Comparison of ENCODE assay signal across 9 mouse cellular contexts in the genomic region with DNA sequence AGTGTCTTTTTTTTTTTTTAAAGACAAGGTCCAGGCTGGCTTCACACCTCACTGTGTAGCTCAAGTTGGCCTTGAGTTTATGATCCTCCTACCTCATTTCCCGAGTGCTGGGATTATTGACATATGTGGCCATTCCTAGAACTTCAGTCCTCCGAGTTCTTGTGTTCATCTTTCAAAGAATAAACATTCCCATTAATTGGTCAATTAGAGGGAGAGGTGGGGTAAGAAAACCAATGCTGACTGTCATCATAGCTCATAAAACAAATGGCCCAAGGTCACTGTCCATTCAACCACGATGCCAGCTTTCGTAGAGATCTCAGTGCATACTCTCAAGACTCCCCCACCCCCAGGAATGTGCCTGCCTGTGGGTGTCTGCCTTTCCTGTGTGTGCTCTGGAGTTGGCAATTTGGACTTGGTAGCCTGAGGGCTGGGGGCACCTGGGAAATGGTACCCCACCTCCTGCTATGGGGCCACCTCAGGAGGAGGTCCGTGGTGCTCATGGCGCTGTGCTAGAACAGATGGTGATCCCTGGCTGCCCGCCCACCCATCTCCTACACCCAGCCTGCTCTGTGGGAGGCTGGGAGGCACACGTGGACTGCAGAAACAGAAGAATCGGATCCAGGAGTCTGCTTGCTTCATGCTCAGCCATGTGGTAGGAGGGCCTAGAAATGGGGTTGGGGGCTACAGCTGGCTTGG. TPM values are rescaled to one million over a fixed set of nuclear protein-coding genes. Genes with fewer than 3 reads are reported as not detected.
DNase-seq lines count a peak whose midpoint lies in the region; ATAC-seq and TF ChIP-seq lines count a peak whose summit lies in the region.
"Had no signal": no experiment of that assay in that cellular context is flagged by ENCODE, and none has a peak within 500 bp of the region (broad histone marks: within the 10 kb centered on the region; RNA-seq: fewer than 3 reads in every experiment).

No protein-coding gene starts in this region.

- no peak overlapping the region for H3K4me3 ChIP-seq in forebrain, embryonic 16.5 days (replicated peaks; ENCODE audit: low read length)
- H3K4me3 ChIP-seq in forebrain, embryonic 11.5 days (ENCODE audit: low read depth, low read length), result no peak overlapping the region
- H3K4me3 ChIP-seq in cortical plate, adult 2 months (ENCODE audit: insufficient read depth, low read length), result no peak overlapping the region
- H3K4me3 ChIP-seq: neural tube, embryonic 13.5 days had no signal

- H3K9ac ChIP-seq in forebrain, embryonic 16.5 days (replicated peaks; ENCODE audit: low read depth, low read length), result no peak overlapping the region
- H3K9ac ChIP-seq in forebrain, embryonic 11.5 days (ENCODE audit: low read length), result no peak overlapping the region
- H3K9ac ChIP-seq: neural tube, embryonic 13.5 days had no signal

- H3K4me2 ChIP-seq in forebrain, embryonic 16.5 days (ENCODE audit: low read length), result no peak overlapping the region
- no peak overlapping the region for H3K4me2 ChIP-seq in forebrain, embryonic 11.5 days (ENCODE audit: low read depth, low read length, severe bottlenecking)
- H3K4me2 ChIP-seq: neural tube, embryonic 13.5 days had no signal

- H3K4me1 ChIP-seq in forebrain, embryonic 16.5 days (replicated peaks; ENCODE audit: control insufficient read depth, insufficient read depth, low read length), result peaks cover 5% of the 10 kb centered on the region
- H3K4me1 ChIP-seq in forebrain, embryonic 11.5 days (replicated peaks; ENCODE audit: control insufficient read depth, insufficient read depth, low read length), result no peaks in the 10 kb centered on the region
- H3K4me1 ChIP-seq in cortical plate, adult 2 months (ENCODE audit: control insufficient read depth, insufficient read depth, low read length), result peaks cover 11% of the 10 kb centered on the region

- H3K36me3 ChIP-seq in forebrain, embryonic 16.5 days (ENCODE audit: control insufficient read depth, insufficient read depth), result no peaks in the 10 kb centered on the region
- no peaks in the 10 kb centered on the region for H3K36me3 ChIP-seq in forebrain, embryonic 11.5 days (ENCODE audit: control insufficient read depth, insufficient read depth, low read length)
- H3K36me3 ChIP-seq: neural tube, embryonic 13.5 days had no signal

- DNase-seq in forebrain, embryonic 11.5 days (ENCODE audit: low spot score), result no peak
- DNase-seq in 3T3-L1 (ENCODE audit: low read depth, low spot score), result peak; percentile 62
- DNase-seq in left cerebral cortex, adult 11 months (ENCODE audit: low spot score), result peak; percentile 38
- DNase-seq in gastrocnemius, postnatal 4 days (ENCODE audit: low spot score in 2 of 2), result no peak
- DNase-seq in urinary bladder, adult 2 months (ENCODE audit: low spot score), result no peak

- no peak for TF ChIP-seq CTCF in cortical plate, adult 2 months (IDR thresholded peaks at IDR 0.05; ENCODE audit: extremely low read depth, insufficient read depth, low read length)

- H3K27me3 ChIP-seq in forebrain, embryonic 16.5 days (replicated peaks; ENCODE audit: control insufficient read depth, insufficient read depth, low read length), result no peaks in the 10 kb centered on the region
- H3K27me3 ChIP-seq in forebrain, embryonic 11.5 days (ENCODE audit: control insufficient read depth, insufficient read depth, low read length), result no peaks in the 10 kb centered on the region
- H3K27me3 ChIP-seq: neural tube, embryonic 13.5 days had no signal

- peak; percentile 58 for ATAC-seq in forebrain, embryonic 16.5 days
- ATAC-seq in forebrain, embryonic 11.5 days (replicated peaks; ENCODE audit: low FRiP score), result no peak
- no peak for ATAC-seq in megakaryocyte progenitor cell, adult 5-6 weeks (replicated peaks; ENCODE audit: poor library complexity)

- TF ChIP-seq POLR2A in cortical plate, adult 2 months (IDR thresholded peaks at IDR 0.05; ENCODE audit: extremely low read depth, insufficient read depth, low read length), result no peak

- no peak overlapping the region for H3K27ac ChIP-seq in forebrain, embryonic 16.5 days (ENCODE audit: low read length)
- H3K27ac ChIP-seq in forebrain, embryonic 11.5 days (ENCODE audit: low read depth, low read length), result no peak overlapping the region
- H3K27ac ChIP-seq in cortical plate, adult 2 months (ENCODE audit: insufficient read depth, low read length), result peak overlapping the region; percentile 74
- H3K27ac ChIP-seq: neural tube, embryonic 13.5 days had no signal

- H3K9me3 ChIP-seq in forebrain, embryonic 16.5 days (ENCODE audit: control insufficient read depth, low read length), result no peaks in the 10 kb centered on the region
- H3K9me3 ChIP-seq in forebrain, embryonic 11.5 days (ENCODE audit: control insufficient read depth, low read length), result no peaks in the 10 kb centered on the region
- H3K9me3 ChIP-seq: neural tube, embryonic 13.5 days had no signal

- WGBS in forebrain, embryonic 16.5 days, result 54% methylated on average over 9 of the region's 9 CpGs
- 69% methylated on average over 9 of the region's 9 CpGs for WGBS in forebrain, embryonic 11.5 days

RNA-seq across cellular contexts. Expression of gene Comt, which starts 25.0 kb away (rescaled TPM):
- polyA plus RNA-seq in forebrain, embryonic 16.5 days (2015; fragmentation: Nextera tagmentation; extraction: Ambion mirVana), result 88.8 and 98.1 TPM in 2 replicates
- polyA plus RNA-seq in forebrain, embryonic 11.5 days (2014; fragmentation: Nextera tagmentation; extraction: Ambion mirVana), result 53.6 and 55.2 TPM in 2 replicates
- polyA plus RNA-seq in cortical plate, adult 2 months (2012; rRNA removed), result 150 and 155 TPM in 2 replicates
- total RNA-seq in gastrocnemius, postnatal 4 days (2021), result 10 to 100 TPM; 52.9 to 62.8 TPM
- 169 and 205 TPM in 2 replicates for polyA plus RNA-seq in urinary bladder, adult 2 months (2012; rRNA removed)
- 42.8 and 55.1 TPM in 2 replicates for total RNA-seq in megakaryocyte progenitor cell, adult 5-6 weeks (2015)
- total RNA-seq in megakaryocyte progenitor cell, adult 5-6 weeks (2017), result 42.3 and 47.1 TPM in 2 replicates

RNA-seq across cellular contexts. Expression of gene Txnrd2, which starts 25.4 kb away (rescaled TPM):
- polyA plus RNA-seq in forebrain, embryonic 16.5 days (2015; fragmentation: Nextera tagmentation; extraction: Ambion mirVana), result 24.0 and 27.8 TPM in 2 replicates
- polyA plus RNA-seq in forebrain, embryonic 11.5 days (2014; fragmentation: Nextera tagmentation; extraction: Ambion mirVana), result 24.8 and 26.7 TPM in 2 replicates
- 22.4 and 29.5 TPM in 2 replicates for polyA plus RNA-seq in cortical plate, adult 2 months (2012; rRNA removed)
- total RNA-seq in gastrocnemius, postnatal 4 days (2021), result 10 to 100 TPM; 10.1 to 14.9 TPM
- 16.5 and 21.5 TPM in 2 replicates for polyA plus RNA-seq in urinary bladder, adult 2 months (2012; rRNA removed)
- total RNA-seq in megakaryocyte progenitor cell, adult 5-6 weeks (2015), result 14.3 and 23.0 TPM in 2 replicates
- total RNA-seq in megakaryocyte progenitor cell, adult 5-6 weeks (2017), result 12.5 and 20.6 TPM in 2 replicates

RNA-seq across cellular contexts. Expression of gene Gnb1l, which starts 46.9 kb away (rescaled TPM):
- polyA plus RNA-seq in forebrain, embryonic 16.5 days (2015; fragmentation: Nextera tagmentation; extraction: Ambion mirVana), result 14.1 and 14.6 TPM in 2 replicates
- polyA plus RNA-seq in forebrain, embryonic 11.5 days (2014; fragmentation: Nextera tagmentation; extraction: Ambion mirVana), result 14.9 and 17.7 TPM in 2 replicates
- 5.7 and 7.8 TPM in 2 replicates for polyA plus RNA-seq in cortical plate, adult 2 months (2012; rRNA removed)
- total RNA-seq in gastrocnemius, postnatal 4 days (2021), result 1 to 10 TPM; 4.5 to 6.0 TPM
- 7.9 and 8.4 TPM in 2 replicates for polyA plus RNA-seq in urinary bladder, adult 2 months (2012; rRNA removed)
- total RNA-seq in megakaryocyte progenitor cell, adult 5-6 weeks (2015), result 6.4 and 7.3 TPM in 2 replicates
- 2.4 and 8.8 TPM in 2 replicates for total RNA-seq in megakaryocyte progenitor cell, adult 5-6 weeks (2017)

RNA-seq across cellular contexts. Expression of gene Rtl10, which starts 47.1 kb away (rescaled TPM):
- 2.4 and 3.4 TPM in 2 replicates for polyA plus RNA-seq in forebrain, embryonic 16.5 days (2015; fragmentation: Nextera tagmentation; extraction: Ambion mirVana)
- 2.6 and 3.8 TPM in 2 replicates for polyA plus RNA-seq in forebrain, embryonic 11.5 days (2014; fragmentation: Nextera tagmentation; extraction: Ambion mirVana)
- 3.8 and 4.2 TPM in 2 replicates for polyA plus RNA-seq in cortical plate, adult 2 months (2012; rRNA removed)
- total RNA-seq in gastrocnemius, postnatal 4 days (2021), result 1 to 10 TPM; 6.7 to 6.8 TPM
- polyA plus RNA-seq in urinary bladder, adult 2 months (2012; rRNA removed), result 4.4 and 5.6 TPM in 2 replicates
- 5.8 and 8.1 TPM in 2 replicates for total RNA-seq in megakaryocyte progenitor cell, adult 5-6 weeks (2015)
- 2.6 and 4.1 TPM in 2 replicates for total RNA-seq in megakaryocyte progenitor cell, adult 5-6 weeks (2017)

Comparison
In these comparisons a context has a peak if more than half of its experiments do, and no peak if none do; other contexts are left out.
1. DNase-seq: peak in 3T3-L1 (single experiment) and left cerebral cortex, adult 11 months (single experiment); none in forebrain, embryonic 11.5 days (single experiment), gastrocnemius, postnatal 4 days (0 of 2) and urinary bladder, adult 2 months (single experiment).